Mouse (Mus musculus): ENCODE data around the gene Spn. TPM values are rescaled to one million over a fixed set of nuclear protein-coding genes. Genes with fewer than 3 reads are reported as not detected.

Gene Spn
- polyA plus RNA-seq, 1 experiment from 2014 or later = 0.13 TPM

DNA sequence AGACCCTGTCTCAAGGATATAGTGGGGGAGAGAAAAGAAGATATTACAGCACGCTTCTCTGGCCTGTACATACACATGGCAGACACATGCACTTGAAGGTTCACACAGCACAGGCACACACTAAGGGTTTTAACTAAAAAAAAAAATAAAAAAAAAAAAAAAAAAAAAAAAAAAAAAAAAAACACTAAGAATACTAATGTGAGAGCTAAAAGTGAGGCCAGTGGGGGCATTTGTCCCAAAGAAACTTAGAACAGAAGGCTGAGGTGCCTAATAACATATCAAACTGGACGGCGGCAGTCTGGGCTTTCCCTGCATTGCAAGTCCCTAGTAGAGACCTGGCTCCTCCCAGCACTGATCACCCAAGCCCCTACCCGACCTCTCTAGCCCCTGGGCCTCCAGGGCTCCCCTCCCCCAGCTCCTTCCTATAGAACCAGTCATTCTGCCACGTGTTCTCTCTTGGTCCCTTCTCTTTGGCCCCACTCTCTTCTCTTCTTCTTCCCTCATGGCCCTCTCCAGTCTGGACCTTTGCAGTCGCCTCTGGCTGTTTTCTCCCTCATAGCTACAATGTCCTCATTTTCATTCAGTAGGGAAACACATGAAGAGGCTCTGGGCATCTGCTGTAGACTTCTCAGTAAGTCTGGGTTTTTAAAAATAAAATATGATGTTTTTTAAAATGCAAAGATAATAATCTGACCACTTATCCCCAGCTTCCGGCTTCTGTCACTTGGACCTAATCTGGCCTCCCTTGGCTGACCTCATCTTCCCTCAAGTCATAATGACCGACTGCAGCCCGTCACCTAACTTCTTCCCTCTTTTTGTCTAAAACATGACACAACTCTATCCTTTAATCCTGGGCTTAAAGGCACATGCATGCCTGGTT is 8.0 kb upstream of the Spn start:
- Histone ChIP-seq H3K27me3 (replicated peaks; ENCODE audit: control insufficient read depth, insufficient read depth, low read length) (no peaks in the 10 kb centered on the region), H3K36me3 (ENCODE audit: control insufficient read depth, insufficient read depth) (no peaks in the 10 kb centered on the region), H3K4me1 (replicated peaks; ENCODE audit: control insufficient read depth, insufficient read depth, low read length) (no peaks in the 10 kb centered on the region), H3K9ac (ENCODE audit: low read depth, low read length) (no peak overlapping the region), H3K4me3 (ENCODE audit: low read depth, low read length) (no peak overlapping the region), H3K27ac (ENCODE audit: low read depth, low read length) (no peak overlapping the region), H3K9me3 (ENCODE audit: control insufficient read depth) (no peaks in the 10 kb centered on the region), H3K4me2 (replicated peaks; ENCODE audit: low read depth) (no peak overlapping the region)
- ATAC-seq = no peak
- 58% methylated on average over 9 of the region's 9 CpGs for WGBS
- TF ChIP-seq CTCF (IDR thresholded peaks at IDR 0.05; ENCODE audit: low read depth) = no peak

DNA sequence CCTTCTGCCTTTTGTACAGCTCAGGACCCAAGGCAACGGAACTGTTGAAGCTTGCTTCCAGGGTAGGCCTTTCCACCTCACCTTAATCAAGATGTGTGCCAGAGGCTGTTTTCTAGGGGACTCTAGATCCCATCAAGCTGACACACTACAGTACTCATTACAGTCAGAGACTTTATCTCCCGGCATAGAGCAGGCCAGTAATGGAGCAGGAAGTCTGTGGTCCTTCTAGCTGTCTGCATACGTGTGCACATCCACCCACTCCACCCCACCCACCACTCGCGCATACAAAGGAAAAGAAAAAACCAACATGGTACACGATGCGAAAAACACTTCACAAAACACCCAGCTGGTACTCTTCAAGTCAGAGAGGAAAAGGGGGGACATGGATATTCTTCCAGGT is 6.8 kb upstream of the Spn start:
- Histone ChIP-seq H3K4me2 (replicated peaks; ENCODE audit: low read depth) (no peak overlapping the region), H3K27me3 (replicated peaks; ENCODE audit: control insufficient read depth, insufficient read depth, low read length) (no peaks in the 10 kb centered on the region), H3K27ac (ENCODE audit: low read depth, low read length) (no peak overlapping the region), H3K9me3 (ENCODE audit: control insufficient read depth) (no peaks in the 10 kb centered on the region), H3K4me3 (ENCODE audit: low read depth, low read length) (no peak overlapping the region), H3K36me3 (ENCODE audit: control insufficient read depth, insufficient read depth) (no peaks in the 10 kb centered on the region), H3K4me1 (replicated peaks; ENCODE audit: control insufficient read depth, insufficient read depth, low read length) (no peaks in the 10 kb centered on the region), H3K9ac (ENCODE audit: low read depth, low read length) (no peak overlapping the region)
- no peak for ATAC-seq
- 77% methylated on average over 7 of the region's 7 CpGs for WGBS
- TF ChIP-seq CTCF (IDR thresholded peaks at IDR 0.05; ENCODE audit: low read depth) = no peak

DNA sequence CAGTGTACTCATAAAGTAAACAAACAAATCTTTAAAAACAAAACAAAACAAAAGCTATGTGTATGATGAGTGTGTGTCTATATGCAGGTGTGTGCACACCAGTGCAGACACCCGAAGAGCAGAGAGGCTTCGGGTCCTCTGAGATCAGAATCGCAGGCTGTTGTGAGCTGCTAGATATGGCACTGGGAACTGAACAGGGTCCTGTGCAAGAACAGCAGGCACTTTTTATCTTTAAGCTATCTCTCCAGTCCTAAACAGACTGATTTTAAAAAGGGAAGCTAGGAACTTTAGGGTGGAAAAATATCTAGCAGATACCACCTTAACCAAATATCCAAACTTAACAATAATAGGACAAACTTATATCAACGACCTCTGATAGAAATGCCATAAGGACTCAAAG is 5.0 kb upstream of the Spn start:
- no peak overlapping the region for H3K27ac ChIP-seq (ENCODE audit: low read depth, low read length)
- no peaks in the 10 kb centered on the region for H3K27me3 ChIP-seq (replicated peaks; ENCODE audit: control insufficient read depth, insufficient read depth, low read length)
- H3K4me2 ChIP-seq (replicated peaks; ENCODE audit: low read depth) = no peak overlapping the region
- no peaks in the 10 kb centered on the region for H3K36me3 ChIP-seq (ENCODE audit: control insufficient read depth, insufficient read depth)
- H3K9me3 ChIP-seq (ENCODE audit: control insufficient read depth) = no peaks in the 10 kb centered on the region
- no peaks in the 10 kb centered on the region for H3K4me1 ChIP-seq (replicated peaks; ENCODE audit: control insufficient read depth, insufficient read depth, low read length)
- WGBS = 83% methylated on average over 4 of the region's 4 CpGs
- ATAC-seq = no peak
- no peak for TF ChIP-seq CTCF (IDR thresholded peaks at IDR 0.05; ENCODE audit: low read depth)
- H3K9ac ChIP-seq (ENCODE audit: low read depth, low read length) = no peak overlapping the region
- H3K4me3 ChIP-seq (ENCODE audit: low read depth, low read length) = no peak overlapping the region

DNA sequence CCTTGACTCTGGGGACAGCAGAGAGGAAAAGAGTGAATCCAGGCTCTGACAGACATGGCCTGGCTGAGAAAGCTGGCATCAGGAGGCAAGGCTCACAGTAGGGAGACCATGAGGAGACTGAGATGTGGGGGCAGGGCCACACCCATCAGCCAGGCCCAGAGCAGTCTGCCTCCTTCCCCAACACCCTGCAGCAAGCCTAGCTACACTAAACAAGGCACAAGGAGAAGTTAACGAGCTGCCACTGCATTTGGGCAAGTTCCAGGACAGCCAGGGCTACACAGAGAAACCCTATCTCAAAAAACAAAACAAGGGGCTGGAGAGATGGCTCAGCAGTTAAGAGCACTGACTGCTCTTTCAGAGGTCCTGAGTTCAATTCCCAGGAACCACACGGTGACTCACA is 4.6 kb upstream of the Spn start:
- Histone ChIP-seq H3K4me3 (ENCODE audit: low read depth, low read length) (no peak overlapping the region), H3K9ac (ENCODE audit: low read depth, low read length) (no peak overlapping the region), H3K4me1 (replicated peaks; ENCODE audit: control insufficient read depth, insufficient read depth, low read length) (no peaks in the 10 kb centered on the region), H3K9me3 (ENCODE audit: control insufficient read depth) (no peaks in the 10 kb centered on the region), H3K27me3 (replicated peaks; ENCODE audit: control insufficient read depth, insufficient read depth, low read length) (no peaks in the 10 kb centered on the region), H3K36me3 (ENCODE audit: control insufficient read depth, insufficient read depth) (no peaks in the 10 kb centered on the region), H3K27ac (ENCODE audit: low read depth, low read length) (no peak overlapping the region), H3K4me2 (replicated peaks; ENCODE audit: low read depth) (no peak overlapping the region)
- WGBS = 65% methylated on average over 2 of the region's 2 CpGs
- no peak for ATAC-seq
- TF ChIP-seq CTCF (IDR thresholded peaks at IDR 0.05; ENCODE audit: low read depth) = no peak

DNA sequence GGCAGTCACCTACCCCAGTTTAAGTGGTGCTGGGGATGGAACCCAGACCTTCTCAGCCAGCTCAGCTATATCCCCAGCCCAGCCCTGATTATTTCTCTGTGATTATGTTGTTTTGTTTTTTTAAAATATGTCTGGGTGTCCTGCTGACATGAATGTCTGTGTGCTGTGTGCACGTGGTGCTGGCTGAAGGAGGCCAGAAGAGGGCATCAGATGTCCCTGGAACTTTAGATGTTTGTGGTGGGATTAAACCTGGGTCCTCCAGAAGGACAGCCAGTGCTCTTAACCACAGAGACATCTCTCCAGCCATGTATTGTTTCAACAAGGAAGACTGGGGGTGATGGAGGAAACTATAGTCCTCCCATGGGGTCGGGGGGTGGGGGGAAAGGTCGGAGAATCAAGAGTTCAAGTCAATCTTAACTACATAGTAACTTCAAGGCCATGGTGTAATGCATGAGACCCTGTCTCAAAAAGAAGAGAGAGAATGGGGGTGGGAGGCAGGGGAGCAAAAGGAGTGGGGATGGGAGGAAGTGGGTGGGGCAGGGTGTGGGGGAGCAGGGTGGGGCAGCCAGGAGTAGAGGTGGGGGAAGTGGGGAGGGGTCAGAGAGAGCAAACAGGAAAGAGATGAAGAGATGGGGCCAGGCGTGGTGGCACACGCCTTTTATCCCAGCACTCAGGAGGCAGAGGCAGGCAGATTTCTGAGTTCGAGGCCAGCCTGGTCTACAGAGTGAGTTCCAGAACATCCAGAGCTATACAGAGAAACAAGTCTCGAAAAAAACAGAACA is 3.2 kb upstream of the Spn start:
- Histone ChIP-seq H3K27me3 (replicated peaks; ENCODE audit: control insufficient read depth, insufficient read depth, low read length) (no peaks in the 10 kb centered on the region), H3K4me2 (replicated peaks; ENCODE audit: low read depth) (no peak overlapping the region), H3K27ac (ENCODE audit: low read depth, low read length) (no peak overlapping the region), H3K4me3 (ENCODE audit: low read depth, low read length) (no peak overlapping the region), H3K36me3 (ENCODE audit: control insufficient read depth, insufficient read depth) (no peaks in the 10 kb centered on the region), H3K9ac (ENCODE audit: low read depth, low read length) (no peak overlapping the region), H3K9me3 (ENCODE audit: control insufficient read depth) (no peaks in the 10 kb centered on the region), H3K4me1 (replicated peaks; ENCODE audit: control insufficient read depth, insufficient read depth, low read length) (no peaks in the 10 kb centered on the region)
- WGBS = 57% methylated on average over 7 of the region's 7 CpGs
- no peak for ATAC-seq
- TF ChIP-seq CTCF (IDR thresholded peaks at IDR 0.05; ENCODE audit: low read depth) = peak; percentile 48

DNA sequence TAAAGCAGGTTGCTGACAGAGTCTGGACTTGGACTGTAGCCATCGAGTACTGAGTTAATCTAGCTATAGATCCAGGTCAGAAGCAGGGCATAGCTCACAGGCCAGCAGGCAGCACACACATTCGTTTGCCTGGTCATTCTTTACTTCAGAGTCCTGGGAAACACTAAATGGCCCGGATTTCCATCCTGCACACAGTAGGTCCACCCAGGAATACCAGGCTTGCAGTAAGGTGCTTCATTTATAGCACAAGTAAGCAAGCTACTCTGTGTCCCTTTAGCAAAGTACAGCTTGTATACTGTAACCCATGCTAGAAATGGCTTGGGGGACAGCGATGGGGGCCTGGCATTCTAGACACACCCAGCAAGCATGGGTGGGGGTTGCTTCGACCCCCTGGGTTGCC is 1.9 kb upstream of the Spn start:
- Histone ChIP-seq H3K4me3 (ENCODE audit: low read depth, low read length) (no peak overlapping the region), H3K9me3 (ENCODE audit: control insufficient read depth) (no peaks in the 10 kb centered on the region), H3K9ac (ENCODE audit: low read depth, low read length) (no peak overlapping the region), H3K4me2 (replicated peaks; ENCODE audit: low read depth) (no peak overlapping the region), H3K27me3 (replicated peaks; ENCODE audit: control insufficient read depth, insufficient read depth, low read length) (no peaks in the 10 kb centered on the region), H3K36me3 (ENCODE audit: control insufficient read depth, insufficient read depth) (no peaks in the 10 kb centered on the region), H3K27ac (ENCODE audit: low read depth, low read length) (no peak overlapping the region), H3K4me1 (replicated peaks; ENCODE audit: control insufficient read depth, insufficient read depth, low read length) (no peaks in the 10 kb centered on the region)
- WGBS = 53% methylated on average over 5 of the region's 5 CpGs
- no peak for TF ChIP-seq CTCF (IDR thresholded peaks at IDR 0.05; ENCODE audit: low read depth)
- no peak for ATAC-seq

All from intestine, postnatal 0 days (tissue).